Mouse (Mus musculus) heart, embryonic 13.5 days (tissue): ENCODE measurements around the gene Ccdc194. TPM values are rescaled to one million over a fixed set of nuclear protein-coding genes. Genes with fewer than 3 reads are reported as not detected.
"Not testable (repeated sequence)": the region's sequence is repeated elsewhere in the genome, so short reads cannot be mapped to it uniquely, and the experiment has no call there.

Experiments used
- ATAC-seq: fragments of 200-750 bp; cut with Nextera tagmentation; 2 replicates; pipeline ENCODE4 v1.8.0; 2017; ENCODE audit warnings: moderate TSS enrichment; ENCODE audit not compliant: insufficient number of reproducible peaks, low FRiP score, low TSS enrichment; ENCODE audit errors: extremely low read depth
- H3K27ac ChIP-seq: fragments of 300-500 bp; sonication (generic); replicated peaks from 2 replicates; pipeline ENCODE4 v1.5.1; 2015; ENCODE audit warnings: moderate library complexity, mild to moderate bottlenecking, inconsistent platforms
- H3K27me3 ChIP-seq: fragments of 300-500 bp; sonication (generic); replicated peaks from 2 replicates; pipeline ENCODE4 v1.6.1; 2015; ENCODE audit warnings: mild to moderate bottlenecking, inconsistent platforms
- H3K36me3 ChIP-seq: fragments of 300-500 bp; sonication (generic); 2 replicates; pipeline ENCODE4 v1.6.1; 2015; ENCODE audit warnings: mild to moderate bottlenecking, inconsistent platforms
- H3K4me1 ChIP-seq: fragments of 300-500 bp; sonication (generic); 2 replicates; pipeline ENCODE4 v1.6.1; 2015; ENCODE audit warnings: inconsistent platforms
- H3K4me2 ChIP-seq: fragments of 300-500 bp; sonication (generic); 2 replicates; pipeline ENCODE4 v1.6.1; 2015; ENCODE audit warnings: inconsistent platforms, mild to moderate bottlenecking, moderate library complexity
- H3K4me3 ChIP-seq: fragments of 300-500 bp; sonication (generic); 2 replicates; pipeline ENCODE4 v1.5.1; 2015; ENCODE audit warnings: moderate library complexity, mild to moderate bottlenecking, inconsistent platforms
- H3K9ac ChIP-seq: fragments of 300-500 bp; sonication (generic); 2 replicates; pipeline ENCODE4 v1.6.1; 2015; ENCODE audit warnings: inconsistent platforms, mild to moderate bottlenecking, moderate library complexity
- H3K9me3 ChIP-seq: fragments of 300-500 bp; sonication (generic); 2 replicates; pipeline ENCODE4 v1.6.1; 2016; ENCODE audit warnings: inconsistent platforms
- WGBS: fragments of 180-500 bp; shearing (Covaris S2); methylation state at CpG from one replicate; pipeline ENCODE4 v1.1.7; 2015; ENCODE audit warnings: mixed read lengths; 5-methylcytosine and 5-hydroxymethylcytosine counted together
- polyA plus RNA-seq: library from polyadenylated mRNA; unstranded; fragments of >200 nt; fragmentation: Nextera tagmentation; extraction: Ambion mirVana; gene quantifications from 2 replicates; pipeline ENCODE4 v1.2.1, GENCODE M21; 2015

The Ccdc194 gene
- polyA plus RNA-seq, 1 experiment from 2014 or later, result 0.48 TPM

DNA sequence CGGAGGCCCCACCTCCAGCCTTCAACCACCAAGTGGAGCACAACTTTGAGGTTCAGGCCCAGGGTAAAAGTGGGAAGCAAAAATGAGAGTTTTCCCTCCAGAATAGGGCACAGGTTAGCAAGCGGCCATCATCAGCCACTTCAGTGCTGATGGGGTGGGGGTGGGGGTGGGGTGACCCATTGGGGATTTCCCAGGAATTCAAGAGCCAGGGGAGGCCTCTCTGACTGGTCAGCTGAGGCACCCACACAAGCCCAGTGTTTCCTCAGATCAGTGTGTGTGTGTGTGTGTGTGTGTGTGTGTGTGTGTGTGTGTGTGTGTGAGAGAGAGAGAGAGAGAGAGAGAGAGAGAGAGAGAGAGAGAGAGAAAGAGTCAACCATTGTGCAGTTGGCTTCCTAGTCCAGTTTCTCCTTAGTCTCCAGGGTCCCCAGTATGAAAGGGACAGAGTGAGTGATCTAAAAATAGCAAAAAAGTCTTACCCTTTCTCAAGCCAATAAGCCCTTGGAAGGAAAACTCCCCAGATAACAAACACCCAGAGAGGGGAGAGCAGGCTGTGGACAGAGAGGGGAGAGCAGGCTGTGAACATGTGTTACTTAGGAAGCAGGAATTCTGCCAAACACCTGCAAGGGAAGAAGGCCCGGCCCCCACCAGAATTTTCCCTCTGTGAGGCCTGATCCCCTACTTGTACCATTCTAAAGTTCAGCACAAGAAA lies 1.8 kb upstream of the Ccdc194 start:
- Histone ChIP-seq H3K9me3 (no peaks in the 10 kb centered on the region), H3K9ac (peak overlapping the region; percentile 50), H3K27ac (peak overlapping the region; percentile 87), H3K4me2 (peak overlapping the region; percentile 11; the same call in 1 of the 2 replicates), H3K4me1 (peaks cover 37% of the 10 kb centered on the region), H3K27me3 (peaks cover 25% of the 10 kb centered on the region), H3K4me3 (no peak overlapping the region), H3K36me3 (no peaks in the 10 kb centered on the region)
- ATAC-seq, result no peak
- WGBS, result 37% methylated on average over 3 of the region's 3 CpGs

DNA sequence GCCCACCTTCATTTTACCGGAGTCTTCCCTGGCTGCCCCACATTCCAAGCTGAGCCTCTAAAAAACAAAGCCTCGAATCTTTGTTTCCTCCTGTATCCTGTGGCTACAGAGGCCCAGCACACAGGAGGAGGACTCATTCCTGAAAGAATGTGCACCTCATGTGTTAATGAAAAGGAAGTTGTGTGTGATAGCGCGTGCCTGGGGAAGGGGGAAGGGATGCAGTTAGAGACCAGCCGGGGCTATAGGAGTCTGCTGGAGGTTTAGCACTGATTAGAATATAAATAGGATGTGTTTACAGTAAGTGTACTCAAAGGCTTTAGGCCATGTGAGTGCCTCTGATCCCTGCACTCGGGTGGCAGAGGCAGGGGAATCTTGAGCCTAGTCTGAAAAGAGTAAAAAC lies 761 bp upstream of the Ccdc194 start:
- no peak for ATAC-seq
- Histone ChIP-seq H3K27me3 (peaks cover 25% of the 10 kb centered on the region), H3K9me3 (no peaks in the 10 kb centered on the region), H3K9ac (peak overlapping the region; percentile 50; the same call in 1 of the 2 replicates), H3K4me1 (peaks cover 46% of the 10 kb centered on the region), H3K4me2 (peak overlapping the region; percentile 61; the same call in 1 of the 2 replicates), H3K27ac (peak overlapping the region; percentile 87), H3K4me3 (no peak overlapping the region), H3K36me3 (no peaks in the 10 kb centered on the region)
- WGBS, result 8% methylated on average over 6 of the region's 6 CpGs

DNA sequence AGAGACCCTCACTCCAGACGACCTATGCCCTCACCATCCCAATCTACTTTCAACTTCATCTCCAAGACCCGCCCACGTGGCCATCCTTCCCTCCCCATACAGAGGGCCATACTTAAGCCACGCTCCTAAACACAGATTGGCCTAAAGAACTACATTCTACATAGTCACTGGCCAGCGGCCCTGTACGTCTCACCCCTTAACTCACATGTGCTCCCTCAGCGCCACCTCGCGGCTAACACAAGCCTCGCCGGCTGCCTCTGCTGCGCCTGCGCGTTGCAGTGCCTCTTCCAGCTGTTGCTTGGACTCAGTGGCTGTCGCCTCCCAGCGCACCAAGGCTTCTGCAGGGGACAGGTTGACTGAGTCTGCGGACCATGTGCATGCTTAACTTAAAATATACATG lies 3.9 kb downstream of the Ccdc194 start:
- peaks cover 28% of the 10 kb centered on the region for H3K4me1 ChIP-seq
- peak overlapping the region; percentile 56; the same call in 1 of the 2 replicates for H3K9ac ChIP-seq
- H3K36me3 ChIP-seq, result no peaks in the 10 kb centered on the region
- H3K27me3 ChIP-seq, result peaks cover 37% of the 10 kb centered on the region
- 0 out of 2 replicates have a peak overlapping the region, but pooled peaks have one; percentile 3 for H3K4me3 ChIP-seq
- WGBS, result 3% methylated on average over 17 of the region's 17 CpGs
- no peaks in the 10 kb centered on the region for H3K9me3 ChIP-seq
- peak overlapping the region; percentile 42 for H3K4me2 ChIP-seq
- ATAC-seq, result peak; percentile 62
- H3K27ac ChIP-seq, result no peak overlapping the region

DNA sequence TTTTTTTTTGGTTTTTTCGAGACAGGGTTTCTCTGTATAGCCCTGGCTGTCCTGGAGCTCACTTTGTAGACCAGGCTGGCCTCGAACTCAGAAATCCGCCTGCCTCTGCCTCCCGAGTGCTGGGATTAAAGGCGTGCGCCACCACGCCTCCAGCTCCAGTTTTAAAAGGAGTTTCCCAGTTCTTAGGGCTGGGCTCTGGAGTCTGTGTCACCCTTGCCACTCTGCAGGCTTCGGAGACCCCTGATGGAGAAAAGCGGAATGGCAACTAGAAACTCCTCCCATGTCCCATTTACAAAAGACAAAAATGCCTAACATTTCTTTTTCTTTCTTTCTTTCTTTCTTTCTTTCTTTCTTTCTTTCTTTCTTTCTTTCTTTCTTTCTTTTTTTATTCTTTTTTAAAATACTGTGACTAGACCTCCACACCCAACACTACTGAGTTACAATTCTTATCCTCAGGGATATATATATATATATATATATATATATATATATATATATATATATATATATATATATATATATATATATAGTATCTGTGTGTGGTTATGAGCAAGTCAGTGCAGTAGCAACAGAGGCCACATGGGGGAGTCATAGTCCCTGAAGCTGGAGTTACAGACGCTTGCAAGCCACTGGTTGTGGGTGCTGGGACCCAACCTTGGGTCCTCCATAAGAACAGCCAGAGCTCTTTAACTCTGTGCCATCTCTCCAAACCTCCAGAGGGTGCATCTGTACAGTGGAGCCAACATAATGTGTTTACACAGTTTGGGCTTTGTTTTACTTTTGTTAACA lies 6.3 kb downstream of the Ccdc194 start:
- ATAC-seq, H3K9me3 ChIP-seq, H3K36me3 ChIP-seq, H3K4me3 ChIP-seq, H3K4me2 ChIP-seq, H3K9ac ChIP-seq, H3K27ac ChIP-seq: not testable (repeated sequence)
- 33% methylated on average over 9 of the region's 10 CpGs for WGBS
- H3K27me3 ChIP-seq, result peaks cover 16% of the 10 kb centered on the region; the same call in 1 of the 2 replicates
- H3K4me1 ChIP-seq, result peaks cover 11% of the 10 kb centered on the region

DNA sequence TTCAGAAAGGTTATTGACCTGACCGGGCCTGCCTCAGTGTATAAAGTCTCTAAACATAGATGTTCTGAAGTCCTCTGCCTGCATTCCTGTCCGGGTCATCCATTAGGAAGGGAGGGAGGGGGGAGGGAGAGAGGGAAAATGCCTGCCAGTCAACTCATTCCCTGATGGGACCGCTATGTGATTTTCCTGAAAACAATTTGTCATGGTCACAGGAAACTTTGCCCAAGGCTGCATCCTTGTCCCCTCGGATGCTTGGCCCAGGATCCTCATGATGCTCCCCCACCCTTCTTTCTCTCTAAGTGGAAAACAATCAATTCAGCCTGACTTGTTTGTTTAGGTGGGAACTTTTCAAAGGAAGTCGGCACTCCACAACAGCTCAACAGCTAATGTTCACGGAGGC lies 8.7 kb downstream of the Ccdc194 start:
- no peak for ATAC-seq
- 19% methylated on average over 6 of the region's 6 CpGs for WGBS

DNA sequence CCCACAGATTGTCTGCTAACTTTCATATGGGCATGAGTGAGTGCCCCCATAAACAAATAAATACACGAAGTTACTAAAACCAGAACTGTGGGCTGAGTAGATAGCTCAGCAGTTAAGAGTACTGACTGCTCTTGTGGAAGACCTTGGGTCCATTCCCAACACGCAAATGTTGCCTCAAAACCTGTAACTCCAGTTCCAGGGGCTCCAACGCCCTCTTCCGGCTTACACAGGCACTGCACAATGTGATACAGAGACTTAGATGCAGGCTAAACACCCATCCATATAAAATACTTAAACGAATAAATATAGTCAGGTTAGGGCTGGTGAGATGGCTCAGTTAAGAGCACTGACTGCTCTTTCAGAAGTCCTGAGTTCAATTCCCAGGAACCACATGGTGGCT lies 10.5 kb downstream of the Ccdc194 start:
- WGBS, result 65% methylated on average over 5 of the region's 5 CpGs
- H3K4me3 ChIP-seq, result no peak overlapping the region
- H3K9me3 ChIP-seq, result no peaks in the 10 kb centered on the region
- H3K27ac ChIP-seq, result no peak overlapping the region
- no peaks in the 10 kb centered on the region; the same call in 1 of the 2 replicates for H3K4me1 ChIP-seq
- no peak overlapping the region for H3K9ac ChIP-seq
- no peaks in the 10 kb centered on the region for H3K36me3 ChIP-seq
- no peak overlapping the region for H3K4me2 ChIP-seq
- ATAC-seq, result no peak
- H3K27me3 ChIP-seq, result peaks cover 23% of the 10 kb centered on the region

More for the DNA sequence above, 8.7 kb downstream of the Ccdc194 start:
- Histone ChIP-seq H3K36me3 (no peaks in the 10 kb centered on the region), H3K4me1 (peaks cover 8% of the 10 kb centered on the region), H3K9ac (no peak overlapping the region), H3K27me3 (peaks cover 17% of the 10 kb centered on the region), H3K4me2 (no peak overlapping the region), H3K27ac (no peak overlapping the region), H3K9me3 (no peaks in the 10 kb centered on the region), H3K4me3 (no peak overlapping the region)

DNA sequence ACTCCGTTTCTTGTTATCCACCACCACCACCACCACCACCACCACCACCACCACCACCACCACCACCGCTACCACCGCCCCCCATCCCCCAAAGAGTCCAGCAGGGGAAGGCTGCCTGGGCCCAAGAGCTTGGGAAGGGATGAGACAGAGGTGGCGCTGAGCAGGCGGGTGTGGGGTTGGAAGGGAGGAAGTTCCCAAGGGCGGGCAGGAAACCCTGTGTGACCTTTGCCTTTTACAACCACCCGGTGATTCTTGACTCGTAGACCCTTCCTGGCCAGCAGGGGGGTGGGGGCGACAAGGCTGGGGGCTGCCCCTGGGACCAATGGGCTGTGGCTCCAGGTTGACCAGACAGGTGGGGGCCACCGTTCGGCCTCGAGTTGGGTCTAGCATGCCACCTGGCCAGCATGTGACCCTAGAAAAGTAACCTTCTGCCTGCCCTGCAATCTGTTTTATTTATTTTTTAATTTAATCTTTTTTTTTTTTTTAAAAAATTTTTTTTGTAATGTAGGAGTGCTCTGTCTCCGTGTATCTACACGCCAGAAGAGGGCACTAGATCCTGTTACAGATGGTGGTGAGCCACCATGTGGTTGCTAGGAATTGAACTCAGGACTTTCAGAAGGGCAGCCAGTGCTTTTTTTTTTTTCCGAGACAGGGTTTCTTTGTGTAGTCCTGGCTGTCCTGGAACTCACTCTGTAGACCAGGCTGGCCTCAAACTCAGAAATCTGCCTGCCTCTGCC lies 12.3 kb downstream of the Ccdc194 start:
- H3K4me2 ChIP-seq, result no peak overlapping the region

DNA sequence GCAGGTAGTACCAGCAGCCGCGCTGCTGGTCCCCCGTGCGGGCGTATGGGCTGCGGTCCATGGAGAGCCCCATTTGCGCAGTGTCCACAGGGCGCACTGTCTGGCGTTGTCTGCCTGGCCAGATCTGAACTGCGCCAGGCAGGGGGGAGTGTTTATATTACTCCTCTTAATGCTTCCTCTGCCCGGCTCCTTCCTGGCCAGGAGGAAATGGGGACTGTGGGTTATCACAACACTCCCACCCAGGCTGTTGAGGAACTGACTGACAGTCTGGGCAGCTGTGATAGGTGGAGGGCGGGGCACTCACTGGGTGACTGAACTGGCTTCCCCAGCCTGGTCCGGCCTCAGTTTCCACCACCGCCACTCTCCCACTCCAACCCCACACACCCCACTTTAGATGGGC lies 13.9 kb downstream of the Ccdc194 start, which contains the start of gene Plvap:
TSS of gene Plvap (minus strand) at position 109 of the 400 bp plus-strand sequence.
- Histone ChIP-seq H3K27me3 (peaks cover 56% of the 10 kb centered on the region), H3K9ac (peak within 1 kb of the TSS; percentile 58), H3K36me3 (no peaks in the 10 kb centered on the region), H3K9me3 (no peaks in the 10 kb centered on the region), H3K4me1 (peaks cover 17% of the 10 kb centered on the region), H3K4me2 (peak within 1 kb of the TSS; percentile 80), H3K4me3 (peak within 1 kb of the TSS; percentile 46), H3K27ac (peak within 1 kb of the TSS; percentile 59)
- peak; percentile 53; the same call in 1 of the 2 replicates for ATAC-seq
- 20% methylated on average over 14 of the region's 14 CpGs for WGBS

More for the DNA sequence above, 12.3 kb downstream of the Ccdc194 start:
- no peak overlapping the region for H3K9ac ChIP-seq
- H3K4me3 ChIP-seq, result no peak overlapping the region
- peaks cover 41% of the 10 kb centered on the region for H3K27me3 ChIP-seq
- H3K36me3 ChIP-seq, result no peaks in the 10 kb centered on the region
- H3K9me3 ChIP-seq, result no peaks in the 10 kb centered on the region
- 50% methylated on average over 15 of the region's 15 CpGs for WGBS
- peak overlapping the region; percentile 59 for H3K27ac ChIP-seq
- ATAC-seq, result no peak
- H3K4me1 ChIP-seq, result peaks cover 2% of the 10 kb centered on the region; the same call in 1 of the 2 replicates

DNA sequence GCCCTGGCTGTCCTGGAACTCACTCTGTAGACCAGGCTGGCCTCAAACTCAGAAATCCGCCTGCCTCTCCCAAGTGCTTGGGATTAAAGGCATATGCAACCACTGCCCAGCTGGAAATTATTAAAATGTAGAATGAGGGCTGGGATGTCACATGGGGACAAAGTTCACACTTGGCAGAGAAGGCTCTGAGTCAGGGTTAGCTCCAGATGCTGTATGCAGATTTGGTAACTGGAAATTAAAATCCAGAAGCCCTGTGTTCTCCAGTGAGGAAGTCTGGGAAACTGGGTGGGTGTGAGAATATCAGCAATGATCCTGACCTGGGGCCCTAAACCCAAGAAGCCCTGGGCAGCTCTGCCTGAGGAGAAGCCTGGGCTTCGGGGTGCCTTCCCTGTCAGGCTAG lies 16.2 kb downstream of the Ccdc194 start:
- peak overlapping the region; percentile 80 for H3K4me2 ChIP-seq
- H3K36me3 ChIP-seq, result no peaks in the 10 kb centered on the region
- H3K27me3 ChIP-seq, result peaks cover 80% of the 10 kb centered on the region
- peak overlapping the region; percentile 46 for H3K4me3 ChIP-seq
- ATAC-seq, result no peak
- H3K27ac ChIP-seq, result no peak overlapping the region
- H3K4me1 ChIP-seq, result peaks cover 17% of the 10 kb centered on the region
- no peaks in the 10 kb centered on the region for H3K9me3 ChIP-seq
- peak overlapping the region; percentile 74 for H3K9ac ChIP-seq
- 50% methylated on average over 2 of the region's 2 CpGs for WGBS

DNA sequence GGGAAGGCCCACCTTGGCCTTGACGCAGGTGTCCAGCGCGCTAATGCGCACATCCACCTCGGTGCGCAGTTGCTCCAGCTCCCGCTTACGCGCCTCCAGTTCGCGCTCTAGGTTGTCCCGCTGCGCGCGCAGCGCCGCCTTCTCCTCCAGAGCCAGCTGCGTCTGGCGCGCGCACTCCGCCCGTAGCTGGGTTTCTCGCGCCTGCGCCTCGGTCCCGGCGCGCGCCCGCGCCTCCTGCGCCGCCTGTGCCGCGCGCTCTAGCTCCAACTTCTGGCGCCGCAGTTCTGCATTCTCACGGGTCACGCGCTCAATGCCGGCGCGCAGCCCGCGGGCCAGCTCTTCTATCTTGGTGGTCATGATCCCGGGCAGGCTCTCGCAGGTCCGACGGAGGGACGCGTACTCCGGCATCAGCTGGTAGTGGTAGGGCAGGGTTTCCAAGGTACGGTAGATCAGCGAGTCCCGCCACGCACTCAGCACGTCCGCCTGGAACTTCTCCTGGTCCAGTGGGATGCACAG lies 17.9 kb downstream of the Ccdc194 start:
- peaks cover 17% of the 10 kb centered on the region for H3K4me1 ChIP-seq
- peak overlapping the region; percentile 76 for H3K9ac ChIP-seq
- H3K4me3 ChIP-seq, result peak overlapping the region; percentile 51
- H3K4me2 ChIP-seq, result peak overlapping the region; percentile 80
- H3K27me3 ChIP-seq, result peaks cover 79% of the 10 kb centered on the region
- no peaks in the 10 kb centered on the region for H3K9me3 ChIP-seq
- under 1% methylated on average over 56 of the region's 61 CpGs for WGBS
- no peak overlapping the region for H3K27ac ChIP-seq
- ATAC-seq, result peak; percentile 47; the same call in 1 of the 2 replicates
- no peaks in the 10 kb centered on the region for H3K36me3 ChIP-seq
